Mouse (Mus musculus) spleen, adult 2 months (tissue): ENCODE measurements around the gene Gnpda2.

ENCODE experiments used
- CTCF ChIP-seq: fragments of 200-500 bp; IDR thresholded peaks from 2 replicates; pipeline ENCODE4 v1.5.1; 2011; ENCODE audit warnings: mild to moderate bottlenecking, inconsistent platforms; ENCODE audit not compliant: insufficient read depth, insufficient read length, insufficient replicate concordance; ENCODE audit errors: extremely low read depth
- POLR2A ChIP-seq: fragments of 200-500 bp; IDR thresholded peaks from 2 replicates; pipeline ENCODE4 v1.6.1; 2011; ENCODE audit warnings: low read depth, low read length, inconsistent platforms

DNA sequence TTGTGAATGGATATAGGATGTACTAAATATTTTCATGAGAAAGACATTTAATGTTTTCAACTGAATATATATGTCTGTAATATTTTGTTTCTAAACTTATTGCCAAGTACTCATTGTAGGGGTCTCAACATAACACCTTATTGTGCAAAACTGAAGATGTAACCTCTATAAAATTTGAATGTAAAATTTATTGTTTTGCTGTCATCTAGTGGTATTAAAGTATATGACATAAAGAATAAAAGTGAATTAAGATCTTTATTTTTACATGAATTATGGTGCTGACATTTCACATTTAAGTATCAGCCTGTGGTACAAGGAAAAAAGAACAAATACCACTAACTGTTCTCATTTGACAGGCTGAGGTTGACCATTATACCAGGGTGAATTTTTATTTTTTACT, 68.2 kb downstream of the Gnpda2 start:
- TF ChIP-seq POLR2A (no peak), CTCF (no peak)
